Mouse (Mus musculus) cortical plate, adult 2 months (tissue): ENCODE measurements around the gene Poc1b. TPM values are rescaled to one million over a fixed set of nuclear protein-coding genes. Genes with fewer than 3 reads are reported as not detected.

Source experiments
- H3K27ac ChIP-seq: fragments of 200-500 bp; 2 replicates; pipeline ENCODE4 v1.5.1; 2012; ENCODE audit warnings: low read length, control low read depth, inconsistent platforms; ENCODE audit not compliant: insufficient read depth
- H3K4me1 ChIP-seq: fragments of 200-500 bp; 2 replicates; pipeline ENCODE4 v1.6.1; 2011; ENCODE audit warnings: low read length; ENCODE audit not compliant: control insufficient read depth, insufficient read depth
- H3K4me3 ChIP-seq: fragments of 200-500 bp; 2 replicates; pipeline ENCODE4 v1.5.1; 2011; ENCODE audit warnings: mild to moderate bottlenecking, low read length, control low read depth; ENCODE audit not compliant: insufficient read depth
- CTCF ChIP-seq: fragments of 200-500 bp; IDR thresholded peaks from 2 replicates; pipeline ENCODE4 v1.5.1; 2011; ENCODE audit warnings: mild to moderate bottlenecking, control low read depth, low read length; ENCODE audit not compliant: insufficient read depth; ENCODE audit errors: extremely low read depth
- POLR2A ChIP-seq: fragments of 200-500 bp; IDR thresholded peaks from 2 replicates; pipeline ENCODE4 v1.6.1; 2011; ENCODE audit warnings: mild to moderate bottlenecking, low read length, control low read depth; ENCODE audit not compliant: insufficient read depth; ENCODE audit errors: extremely low read depth
- polyA plus RNA-seq: library from polyadenylated mRNA; depleted of rRNA; stranded (reverse); fragments of >200 nt; gene quantifications from 2 replicates; pipeline ENCODE4 v1.2.3, GENCODE M21; 2012

Poc1b gene
- polyA plus RNA-seq, 1 experiment = 11.2 TPM

- TF ChIP-seq CTCF (no peak), POLR2A (no peak)
- Histone ChIP-seq H3K4me3 (no peak overlapping the region), H3K27ac (no peak overlapping the region), H3K4me1 (no peaks in the 10 kb centered on the region)
These were observed 6.7 kb downstream of the Poc1b start for GRCm38 (mm10) chr10:99113533-99113932.

- Histone ChIP-seq H3K27ac (no peak overlapping the region), H3K4me1 (no peaks in the 10 kb centered on the region), H3K4me3 (no peak overlapping the region)
- TF ChIP-seq CTCF = no peak
- TF ChIP-seq POLR2A = no peak
These were observed 7.5 kb downstream of the Poc1b start for GRCm38 (mm10) chr10:99114295-99114694.

- Histone ChIP-seq H3K4me3 (0 out of 2 replicates have a peak overlapping the region, but pooled peaks have one; percentile 2), H3K4me1 (no peaks in the 10 kb centered on the region), H3K27ac (no peak overlapping the region)
- TF ChIP-seq CTCF (no peak), POLR2A (no peak)
These were observed 8.8 kb downstream of the Poc1b start for GRCm38 (mm10) chr10:99115471-99116236.

GRCm38 (mm10) chr10:99116237-99116632, 9.4 kb downstream of the Poc1b start:
- H3K4me3 ChIP-seq = 0 out of 2 replicates have a peak overlapping the region, but pooled peaks have one; percentile 2
- no peak overlapping the region for H3K27ac ChIP-seq
- H3K4me1 ChIP-seq = no peaks in the 10 kb centered on the region
- TF ChIP-seq CTCF (no peak), POLR2A (no peak)

- no peak overlapping the region for H3K4me3 ChIP-seq
- TF ChIP-seq POLR2A (no peak), CTCF (no peak)
- no peaks in the 10 kb centered on the region for H3K4me1 ChIP-seq
- H3K27ac ChIP-seq = no peak overlapping the region
These were observed 10.1 kb downstream of the Poc1b start for GRCm38 (mm10) chr10:99116650-99117615.

GRCm38 (mm10) chr10:99117876-99118275, 11.0 kb downstream of the Poc1b start:
- Histone ChIP-seq H3K27ac (no peak overlapping the region), H3K4me3 (no peak overlapping the region), H3K4me1 (no peaks in the 10 kb centered on the region)
- no peak for TF ChIP-seq CTCF
- TF ChIP-seq POLR2A = no peak

- Histone ChIP-seq H3K4me3 (no peak overlapping the region), H3K4me1 (no peaks in the 10 kb centered on the region), H3K27ac (no peak overlapping the region)
- no peak for TF ChIP-seq POLR2A
- TF ChIP-seq CTCF = no peak
These were observed 11.9 kb downstream of the Poc1b start for GRCm38 (mm10) chr10:99118697-99119096.

GRCm38 (mm10) chr10:99119471-99119870, 12.6 kb downstream of the Poc1b start:
- Histone ChIP-seq H3K27ac (no peak overlapping the region), H3K4me3 (no peak overlapping the region), H3K4me1 (no peaks in the 10 kb centered on the region)
- TF ChIP-seq CTCF = no peak
- TF ChIP-seq POLR2A = no peak

GRCm38 (mm10) chr10:99126225-99126624, 19.4 kb downstream of the Poc1b start, which contains the start of gene Phxr2:
Gene Phxr2 (minus strand): TSS chr10:99126325.
- Histone ChIP-seq H3K4me3 (no peak within 1 kb of the TSS), H3K27ac (no peak within 1 kb of the TSS), H3K4me1 (no peaks in the 10 kb centered on the region)
- TF ChIP-seq POLR2A (no peak), CTCF (no peak)

GRCm38 (mm10) chr10:99126954-99127353, 20.1 kb downstream of the Poc1b start:
- no peak overlapping the region for H3K27ac ChIP-seq
- no peak overlapping the region for H3K4me3 ChIP-seq
- H3K4me1 ChIP-seq = peaks cover under 1% of the 10 kb centered on the region; the same call in 1 of the 2 replicates
- TF ChIP-seq POLR2A = no peak
